Mouse (Mus musculus): Measurements from ENCODE around the gene Vmn2r82.
"Not testable (repeated sequence)": the region's sequence is repeated elsewhere in the genome, so short reads cannot be mapped to it uniquely, and the experiment has no call there.

Vmn2r82 gene

DNA sequence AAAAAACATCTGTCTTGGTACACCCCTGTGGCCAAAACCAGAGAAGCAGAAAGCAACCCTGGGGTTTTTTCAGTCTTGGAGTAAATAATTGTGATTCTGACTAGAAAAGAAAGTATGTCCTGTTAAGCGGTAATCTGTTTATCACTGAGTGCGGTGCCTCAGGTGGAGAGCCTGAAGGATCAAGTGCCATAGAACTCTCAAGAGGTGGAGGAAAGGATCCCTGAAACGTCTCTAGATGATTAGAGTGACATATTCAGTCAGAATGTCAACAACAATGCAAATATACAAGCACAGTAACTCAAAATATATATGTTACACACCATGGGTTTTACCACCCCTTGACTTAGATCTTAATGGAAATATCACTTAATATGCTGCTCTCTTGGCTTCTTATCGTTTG is at the start of gene Vmn2r82:
Gene Vmn2r82, plus strand, starts transcription at position 301 of the 400 bp plus-strand sequence.
- not testable (repeated sequence) for DNase-seq (ENCODE audit: low spot score)

DNA sequence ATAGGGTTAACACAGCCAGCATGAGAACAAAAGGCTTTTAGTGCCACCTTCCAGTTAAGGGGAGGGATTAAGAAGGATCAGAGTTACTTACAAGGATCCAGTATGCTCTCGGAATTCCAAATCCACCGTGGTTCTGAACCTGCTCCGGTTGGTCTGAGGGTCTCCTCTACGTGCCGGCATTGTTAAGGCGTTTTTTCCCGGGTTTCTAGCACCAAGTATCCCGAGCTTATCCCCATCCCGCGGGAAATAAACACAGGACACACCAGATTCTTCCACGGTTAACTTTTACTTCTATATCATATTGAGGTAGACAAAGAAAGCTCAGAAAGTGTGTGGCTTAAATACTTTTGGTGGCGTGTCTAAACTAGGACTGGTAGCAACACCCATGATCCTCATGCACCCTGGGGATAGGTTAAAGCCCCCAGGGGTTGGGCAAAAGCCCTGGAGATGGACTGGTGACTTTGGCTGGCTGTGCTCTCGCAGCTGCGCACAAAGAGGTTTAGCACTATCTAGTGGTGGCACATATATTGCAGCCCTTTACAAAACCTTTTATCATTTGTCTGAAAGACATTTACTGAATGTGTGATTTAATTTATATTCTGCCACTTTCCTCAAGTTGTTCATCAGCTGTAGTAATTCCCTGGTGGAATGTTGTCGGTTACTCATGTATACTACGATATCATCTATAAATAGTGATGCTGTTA is 34.1 kb upstream of the Vmn2r82 start:
- not testable (repeated sequence) for DNase-seq (ENCODE audit: low spot score)

DNA sequence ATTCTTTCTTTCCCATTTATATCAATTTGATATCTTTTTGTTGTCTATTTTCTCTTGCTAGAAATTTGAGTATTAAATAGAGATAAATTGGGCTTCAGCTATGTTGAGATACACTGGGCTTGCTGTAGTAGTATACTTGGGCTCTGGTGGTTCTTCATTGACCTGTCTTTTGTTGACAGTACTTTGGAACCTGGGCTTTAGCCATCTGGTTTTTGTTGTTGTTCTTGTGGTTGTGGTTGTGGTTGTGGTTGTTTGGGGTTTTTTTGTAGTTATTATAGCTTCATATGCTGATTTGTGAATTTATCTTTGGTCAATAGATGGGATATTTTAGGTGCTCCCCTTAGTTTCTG is 33.6 kb upstream of the Vmn2r82 start:
- DNase-seq (ENCODE audit: low spot score) = no peak

- not testable (repeated sequence) for DNase-seq (ENCODE audit: low spot score)
Measured at GRCm38 (mm10) chr10:79399946-79400700, 43.8 kb downstream of the Vmn2r82 start.

GRCm38 (mm10) chr10:79417142-79417771 is 60.9 kb downstream of the Vmn2r82 start:
- DNase-seq (ENCODE audit: low spot score) = no peak

- not testable (repeated sequence) for DNase-seq (ENCODE audit: low spot score)
Measured at GRCm38 (mm10) chr10:79417772-79418170, 61.5 kb downstream of the Vmn2r82 start.

- not testable (repeated sequence) for DNase-seq (ENCODE audit: low spot score)
Measured at GRCm38 (mm10) chr10:79435141-79435820, 79.0 kb downstream of the Vmn2r82 start.

All from MN1 (cell line).